Mouse (Mus musculus) midbrain, postnatal 0 days (tissue): ENCODE data around the gene Scgb1b2. TPM values are rescaled to one million over a fixed set of nuclear protein-coding genes. Genes with fewer than 3 reads are reported as not detected.

ENCODE experiments used
- ATAC-seq: fragments of 200-750 bp; cut with Nextera tagmentation; 2 replicates; pipeline ENCODE4 v1.8.0; 2017; ENCODE audit warnings: moderate number of reproducible peaks, mild to moderate bottlenecking, moderate TSS enrichment, moderate library complexity; ENCODE audit not compliant: low FRiP score
- DNase-seq: peaks from one replicate; pipeline ENCODE4 v3.0.0-alpha.2; 2015; ENCODE audit warnings: low spot score
- H3K27ac ChIP-seq: fragments of 300-500 bp; sonication (generic); 2 replicates; pipeline ENCODE4 v1.5.1; 2014; ENCODE audit warnings: low read depth, mild to moderate bottlenecking, low read length, mixed read lengths
- H3K27me3 ChIP-seq: fragments of 300-500 bp; sonication (generic); 2 replicates; pipeline ENCODE4 v1.6.1; 2014; ENCODE audit warnings: low read length, control low read depth, mixed read lengths; ENCODE audit not compliant: insufficient read depth
- H3K36me3 ChIP-seq: fragments of 300-500 bp; sonication (generic); 2 replicates; pipeline ENCODE4 v1.6.1; 2014; ENCODE audit warnings: low read length, control low read depth, mixed read lengths; ENCODE audit not compliant: insufficient read depth
- H3K4me1 ChIP-seq: fragments of 300-500 bp; sonication (generic); 2 replicates; pipeline ENCODE4 v1.6.1; 2014; ENCODE audit warnings: mild to moderate bottlenecking, control low read depth, antibody characterized with exemption, low read length, mixed read lengths; ENCODE audit not compliant: insufficient read depth
- H3K4me2 ChIP-seq: fragments of 300-500 bp; sonication (generic); 2 replicates; pipeline ENCODE4 v1.6.1; 2014; ENCODE audit warnings: low read depth, mild to moderate bottlenecking, low read length, mixed read lengths; ENCODE audit not compliant: poor library complexity, severe bottlenecking
- H3K4me3 ChIP-seq: fragments of 300-500 bp; sonication (generic); 2 replicates; pipeline ENCODE4 v1.5.1; 2014; ENCODE audit warnings: low read depth, mild to moderate bottlenecking, low read length, moderate library complexity
- H3K9ac ChIP-seq: fragments of 300-500 bp; sonication (generic); replicated peaks from 2 replicates; pipeline ENCODE4 v1.6.1; 2014; ENCODE audit warnings: mild to moderate bottlenecking, low read length, moderate library complexity, mixed read lengths; ENCODE audit not compliant: poor library complexity, severe bottlenecking
- H3K9me3 ChIP-seq: fragments of 300-500 bp; sonication (generic); 2 replicates; pipeline ENCODE4 v1.6.1; 2016; ENCODE audit warnings: low read length, control low read depth
- CTCF ChIP-seq: IDR thresholded peaks from 2 replicates; pipeline ENCODE4 v1.5.1; 2016; ENCODE audit warnings: antibody characterized with exemption, mild to moderate bottlenecking
- WGBS: fragments of 180-500 bp; shearing (Covaris S2); extraction: QIAGEN DNeasy Blood & Tissue Kit; methylation state at CpG from one replicate; pipeline ENCODE4 v1.1.7; 2014; 5-methylcytosine and 5-hydroxymethylcytosine counted together
- polyA plus RNA-seq: library from polyadenylated mRNA; unstranded; fragments of >200 nt; fragmentation: Nextera tagmentation; extraction: Ambion mirVana; gene quantifications from 2 replicates; pipeline ENCODE4 v1.2.1, GENCODE M21; 2015
- total RNA-seq: library from RNA; depleted of rRNA; stranded (reverse); fragments of >200 nt; gene quantifications from 2 replicates; pipeline ENCODE4 v1.2.3, GENCODE M21; 2014; rRNA removed

Gene Scgb1b2
- total RNA-seq (not detected in 2 replicates), polyA plus RNA-seq (not detected in 2 replicates)

- Histone ChIP-seq H3K4me2 (no peak within 1 kb of the TSS), H3K4me1 (no peaks in the 10 kb centered on the region), H3K27ac (no peak within 1 kb of the TSS), H3K9ac (no peak within 1 kb of the TSS), H3K27me3 (no peaks in the 10 kb centered on the region), H3K9me3 (peaks cover 21% of the 10 kb centered on the region; the same call in 1 of the 2 replicates), H3K4me3 (no peak within 1 kb of the TSS), H3K36me3 (no peaks in the 10 kb centered on the region)
- DNase-seq (no peak), ATAC-seq (no peak)
- TF ChIP-seq CTCF = no peak
- WGBS = 90% methylated on average over 3 of the region's 3 CpGs
These were observed at the start of gene Scgb1b2 for GRCm38 (mm10) chr7:31291721-31292120. Scgb1b2 (minus strand) TSS chr7:31291821.

DNA sequence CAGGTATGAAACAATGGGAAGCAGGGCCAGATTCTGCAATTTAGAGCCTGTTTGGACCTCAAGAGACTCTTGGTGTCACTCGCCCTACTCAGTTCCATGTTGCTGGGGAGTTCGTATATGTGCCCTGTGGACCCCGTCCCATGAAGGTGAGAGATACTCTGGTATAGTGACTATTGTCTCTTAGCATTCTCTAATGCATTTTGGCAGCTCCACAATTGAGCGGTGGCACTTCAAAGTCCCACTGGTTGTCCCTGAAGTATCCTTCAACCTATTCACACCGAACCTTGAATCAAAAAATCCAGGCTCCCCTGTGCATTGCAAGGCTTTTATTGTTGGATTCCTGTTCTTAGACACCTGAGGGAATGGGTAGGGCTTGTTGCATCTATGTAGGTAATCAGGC, 1.4 kb downstream of the Scgb1b2 start, which contains the start of gene Scgb2b2:
TSS of gene Scgb2b2 (plus strand) at position 301 of the 400 bp plus-strand sequence.
- no peak within 1 kb of the TSS for H3K4me3 ChIP-seq
- no peak within 1 kb of the TSS for H3K4me2 ChIP-seq
- H3K27ac ChIP-seq = no peak within 1 kb of the TSS
- DNase-seq (no peak), ATAC-seq (no peak)
- peaks cover 26% of the 10 kb centered on the region; the same call in 1 of the 2 replicates for H3K9me3 ChIP-seq
- no peaks in the 10 kb centered on the region for H3K36me3 ChIP-seq
- no peak for TF ChIP-seq CTCF
- H3K9ac ChIP-seq = no peak within 1 kb of the TSS
- no peaks in the 10 kb centered on the region for H3K4me1 ChIP-seq
- WGBS = 84% methylated on average over 5 of the region's 5 CpGs
- no peaks in the 10 kb centered on the region for H3K27me3 ChIP-seq

Other genes with a start within 250 kb of the Scgb1b2 start
- 23.1 and 48.0 TPM in 2 replicates for gene Fxyd5, start 249.3 kb downstream of the Scgb1b2 start, total RNA-seq
- 31.9 and 32.9 TPM in 2 replicates for gene Fxyd5, start 249.3 kb downstream of the Scgb1b2 start, polyA plus RNA-seq
- gene Fxyd7, start 240.4 kb downstream of the Scgb1b2 start, total RNA-seq = 189 and 285 TPM in 2 replicates
- gene Fxyd7, start 240.4 kb downstream of the Scgb1b2 start, polyA plus RNA-seq = 455 and 516 TPM in 2 replicates
- 7.0 and 7.4 TPM in 2 replicates for gene Fxyd1, start 234.6 kb downstream of the Scgb1b2 start, total RNA-seq
- gene Fxyd1, start 234.6 kb downstream of the Scgb1b2 start, polyA plus RNA-seq = 20.4 and 22.2 TPM in 2 replicates
- 1.2 and 1.3 TPM in 2 replicates for gene Lgi4, start 232.5 kb downstream of the Scgb1b2 start, total RNA-seq
- gene Lgi4, start 232.5 kb downstream of the Scgb1b2 start, polyA plus RNA-seq = 0.56 and 0.81 TPM in 2 replicates
- gene Fxyd3, start 215.1 kb downstream of the Scgb1b2 start, total RNA-seq = 3.7 TPM in 1 of 2 replicates, not detected in the other
- gene Fxyd3, start 215.1 kb downstream of the Scgb1b2 start, polyA plus RNA-seq = 0.47 TPM in 1 of 2 replicates, not detected in the other
- gene Hpn, start 176.5 kb downstream of the Scgb1b2 start, total RNA-seq = 0.49 and 2.6 TPM in 2 replicates
- gene Hpn, start 176.5 kb downstream of the Scgb1b2 start, polyA plus RNA-seq = 0.62 TPM in 1 of 2 replicates, not detected in the other
- gene Scn1b, start 164.8 kb downstream of the Scgb1b2 start, total RNA-seq = 45.0 and 57.5 TPM in 2 replicates
- gene Scn1b, start 164.8 kb downstream of the Scgb1b2 start, polyA plus RNA-seq = 32.3 and 35.8 TPM in 2 replicates
- 253 and 270 TPM in 2 replicates for gene Gramd1a, start 135.9 kb downstream of the Scgb1b2 start, total RNA-seq
- gene Gramd1a, start 135.9 kb downstream of the Scgb1b2 start, polyA plus RNA-seq = 160 and 177 TPM in 2 replicates
- gene Scgb2b2, start 1.3 kb downstream of the Scgb1b2 start, total RNA-seq = not detected in 2 replicates
- not detected in 2 replicates for gene Scgb2b2, start 1.3 kb downstream of the Scgb1b2 start, polyA plus RNA-seq
- not detected in 2 replicates for gene Scgb2b3, start 70.3 kb upstream of the Scgb1b2 start, total RNA-seq
- not detected in 2 replicates for gene Scgb2b3, start 70.3 kb upstream of the Scgb1b2 start, polyA plus RNA-seq
- not detected in 2 replicates for gene Scgb1b3, start 83.8 kb upstream of the Scgb1b2 start, total RNA-seq
- gene Scgb1b3, start 83.8 kb upstream of the Scgb1b2 start, polyA plus RNA-seq = not detected in 2 replicates